9 mouse cellular contexts compared by ENCODE assay signal in genomic region chr1:83736428-83737117, GRCm38 (mm10).
DNase-seq lines count a peak whose midpoint lies in the region; ATAC-seq and TF ChIP-seq lines count a peak whose summit lies in the region.
"Had no signal": no experiment of that assay in that cellular context is flagged by ENCODE, and none has a peak within 500 bp of the region (broad histone marks: within the 10 kb centered on the region; RNA-seq: fewer than 3 reads in every experiment).

No protein-coding gene starts in this region.

- no peaks in the 10 kb centered on the region for H3K36me3 ChIP-seq in heart, postnatal 0 days (replicated peaks; ENCODE audit: control insufficient read depth, insufficient read depth, low read length)
- no peaks in the 10 kb centered on the region for H3K36me3 ChIP-seq in ES-E14 (ENCODE audit: control insufficient read depth, insufficient read depth, low read length, poor library complexity, severe bottlenecking)
- no peaks in the 10 kb centered on the region for H3K36me3 ChIP-seq in forebrain, postnatal 0 days (ENCODE audit: insufficient read depth)
- H3K36me3 ChIP-seq: limb, embryonic 15.5 days had no signal

- in situ Hi-C loops in ES-E14 (cut with MboI; ENCODE audit: low sequenced_read_pairs in 2 of 2, unreplicated experiment in 2 of 2) = loop anchor here (10.0 to 25.0 kb wide), 4 partner anchors 376 to 738 kb away; no protein-coding TSS in a partner anchor

- intact Hi-C loops in heart, postnatal 25 days (cut with DNase I) = no loop called here

- TF ChIP-seq EP300 in heart, postnatal 0 days (IDR thresholded peaks at IDR 0.05; ENCODE audit: low read depth) = no peak

- no peak for DNase-seq in heart, postnatal 0 days (ENCODE audit: low spot score)
- no peak for DNase-seq in heart, postnatal 25 days (ENCODE audit: low spot score)
- DNase-seq in ES-E14 (ENCODE audit: low read depth, low spot score) = peak; percentile 49
- DNase-seq in forebrain, postnatal 0 days = peak; percentile 77
- DNase-seq in lung, postnatal 36 days = peak; percentile 21
- no peak for DNase-seq in thymus, postnatal 4 days
- no peak for DNase-seq in ovary, postnatal 10 days (ENCODE audit: low spot score)
- no peak for DNase-seq in gastrocnemius, adult 8-10 months (ENCODE audit: low spot score in 2 of 2)

- ATAC-seq in heart, postnatal 0 days (ENCODE audit: insufficient read depth, low read depth) = no peak
- peak; percentile 93 for ATAC-seq in forebrain, postnatal 0 days

- no peak overlapping the region for H3K4me3 ChIP-seq in heart, postnatal 0 days (ENCODE audit: low read depth, low read length)
- H3K4me3 ChIP-seq in ES-E14 (ENCODE audit: insufficient read depth in 1 of 2, low read depth in 1 of 2, low read length in 2 of 2, poor library complexity in 1 of 2, severe bottlenecking in 1 of 2) = no peak overlapping the region
- no peak overlapping the region for H3K4me3 ChIP-seq in forebrain, postnatal 0 days (ENCODE audit: low read depth, low read length)
- H3K4me3 ChIP-seq: limb, embryonic 15.5 days had no signal

- peak; percentile 35 for TF ChIP-seq CTCF in heart, postnatal 0 days (IDR thresholded peaks at IDR 0.05; ENCODE audit: low read depth)
- peak; percentile 75 for TF ChIP-seq CTCF in forebrain, postnatal 0 days (IDR thresholded peaks at IDR 0.05; ENCODE audit: low read depth)

- H3K4me2 ChIP-seq in heart, postnatal 0 days (ENCODE audit: low read depth, low read length) = no peak overlapping the region
- H3K4me2 ChIP-seq in forebrain, postnatal 0 days (ENCODE audit: low read depth) = no peak overlapping the region
- H3K4me2 ChIP-seq: limb, embryonic 15.5 days had no signal

- no peak overlapping the region for H3K27ac ChIP-seq in heart, postnatal 0 days (ENCODE audit: low read depth)
- H3K27ac ChIP-seq in ES-E14 (ENCODE audit: insufficient read depth, low read depth, low read length, poor library complexity, severe bottlenecking) = no peak overlapping the region
- no peak overlapping the region for H3K27ac ChIP-seq in forebrain, postnatal 0 days (ENCODE audit: low read depth, low read length)
- H3K27ac ChIP-seq: limb, embryonic 15.5 days had no signal

- no peaks in the 10 kb centered on the region for H3K27me3 ChIP-seq in heart, postnatal 0 days (ENCODE audit: control insufficient read depth, insufficient read depth, low read length)
- no peaks in the 10 kb centered on the region for H3K27me3 ChIP-seq in forebrain, postnatal 0 days (ENCODE audit: insufficient read depth, low read length)
- H3K27me3 ChIP-seq: limb, embryonic 15.5 days had no signal

- H3K4me1 ChIP-seq in heart, postnatal 0 days (ENCODE audit: control insufficient read depth, insufficient read depth) = no peaks in the 10 kb centered on the region
- no peaks in the 10 kb centered on the region for H3K4me1 ChIP-seq in ES-E14 (ENCODE audit: control insufficient read depth in 2 of 2, insufficient read depth in 2 of 2, low read length in 2 of 2, poor library complexity in 1 of 2)
- no peaks in the 10 kb centered on the region for H3K4me1 ChIP-seq in forebrain, postnatal 0 days (ENCODE audit: insufficient read depth)
- H3K4me1 ChIP-seq: limb, embryonic 15.5 days had no signal

- 32% methylated on average over 2 of the region's 2 CpGs for WGBS in heart, postnatal 0 days
- 41% methylated on average over 2 of the region's 2 CpGs for WGBS in forebrain, postnatal 0 days

- H3K9me3 ChIP-seq in heart, postnatal 0 days (replicated peaks; ENCODE audit: control insufficient read depth, low read length) = no peaks in the 10 kb centered on the region
- no peaks in the 10 kb centered on the region for H3K9me3 ChIP-seq in ES-E14 (ENCODE audit: control insufficient read depth, insufficient read depth, low read depth, low read length)
- no peaks in the 10 kb centered on the region for H3K9me3 ChIP-seq in forebrain, postnatal 0 days (ENCODE audit: low read length)
- H3K9me3 ChIP-seq: limb, embryonic 15.5 days had no signal

- H3K9ac ChIP-seq in heart, postnatal 0 days (replicated peaks; ENCODE audit: low read depth, low read length) = no peak overlapping the region
- no peak overlapping the region for H3K9ac ChIP-seq in ES-E14 (ENCODE audit: insufficient read depth, low read depth, low read length, poor library complexity, severe bottlenecking)
- H3K9ac ChIP-seq in forebrain, postnatal 0 days = no peak overlapping the region
- H3K9ac ChIP-seq: limb, embryonic 15.5 days had no signal

TF ChIP-seq in ES-E14, 5 proteins besides CTCF, POLR2A, EP300 and RAD21:
- TF ChIP-seq ZC3H11A (IDR thresholded peaks at IDR 0.05; ENCODE audit: borderline replicate concordance, low read depth, low read length) (peak; percentile 59; the same call in 1 of the 2 replicates), HCFC1 (IDR thresholded peaks at IDR 0.05; ENCODE audit: borderline replicate concordance, insufficient read depth, low read length) (no peak)
TF ChIP-seq in ES-E14: peak in this region for 1.

Comparison
In these comparisons a context has a peak if more than half of its experiments do, and no peak if none do; other contexts are left out.
1. DNase-seq: peak in ES-E14 (single experiment), forebrain, postnatal 0 days (single experiment) and lung, postnatal 36 days (single experiment); none in heart, postnatal 0 days (single experiment), heart, postnatal 25 days (single experiment), thymus, postnatal 4 days (single experiment), ovary, postnatal 10 days (single experiment) and gastrocnemius, adult 8-10 months (0 of 2).